Mouse (Mus musculus): ENCODE data around the gene St6gal2. TPM values are rescaled to one million over a fixed set of nuclear protein-coding genes. Genes with fewer than 3 reads are reported as not detected.

The St6gal2 gene
- under 1 TPM; 0.23 to 0.40 TPM for total RNA-seq (2021)
- long read RNA-seq, experiment 1, partial matches to known transcripts = 0 of 2 reads
- long read RNA-seq, experiment 1, other reads (novel, unspliced or antisense) = 1 of 2 reads
- long read RNA-seq, experiment 2, partial matches to known transcripts = 0 of 1 reads
- long read RNA-seq, experiment 2, other reads (novel, unspliced or antisense) = 1 of 1 reads

DNA sequence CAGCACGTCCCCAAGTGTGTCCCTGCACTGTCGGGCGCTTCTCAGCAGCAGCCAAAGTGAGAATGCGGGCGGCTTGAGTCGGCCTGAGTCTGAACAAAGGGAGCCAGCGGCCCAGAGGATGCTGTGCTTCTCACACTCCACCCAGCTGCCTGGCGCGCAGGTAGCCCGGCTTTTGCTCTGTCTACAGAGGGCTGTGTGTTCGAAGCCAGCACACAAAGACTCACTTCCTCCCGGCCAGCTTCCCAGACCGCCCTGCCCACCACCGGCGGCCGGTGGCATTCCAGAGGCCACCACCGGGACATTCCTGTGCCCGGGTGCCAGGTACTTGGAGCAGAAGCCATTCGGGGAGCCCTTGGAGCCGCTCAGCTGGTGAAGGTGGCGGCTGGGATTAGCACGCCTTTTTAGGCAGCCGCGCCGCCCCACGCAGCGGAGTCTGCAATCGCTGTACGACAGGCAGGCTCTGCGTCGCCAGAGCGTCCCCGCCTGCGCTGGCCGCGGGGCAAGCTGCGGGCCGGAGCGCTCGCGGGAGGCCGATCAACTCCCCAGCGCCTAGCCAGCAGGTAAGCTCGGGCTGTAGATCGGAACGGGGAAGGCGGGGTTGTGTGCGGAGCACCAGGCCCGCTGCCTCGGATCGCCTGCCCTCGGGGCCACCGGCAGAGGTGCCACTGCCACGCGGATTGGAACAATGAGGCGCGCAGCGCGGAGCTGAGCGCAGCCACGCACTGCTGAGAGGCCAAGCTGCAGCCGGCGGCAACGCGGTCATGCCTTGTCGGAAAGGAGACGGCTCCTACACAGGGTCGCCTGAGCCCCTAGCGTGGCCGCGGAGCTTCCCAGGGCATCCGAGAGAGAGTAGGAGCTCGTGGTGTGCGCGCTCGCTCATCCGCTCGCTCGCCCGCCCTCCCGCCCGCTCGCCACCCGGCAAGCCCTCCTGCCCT is at the start of gene St6gal2:
Gene St6gal2, plus strand, starts transcription at position 133 of the 935 bp plus-strand sequence.
- peak; percentile 18 to 39 for DNase-seq

DNA sequence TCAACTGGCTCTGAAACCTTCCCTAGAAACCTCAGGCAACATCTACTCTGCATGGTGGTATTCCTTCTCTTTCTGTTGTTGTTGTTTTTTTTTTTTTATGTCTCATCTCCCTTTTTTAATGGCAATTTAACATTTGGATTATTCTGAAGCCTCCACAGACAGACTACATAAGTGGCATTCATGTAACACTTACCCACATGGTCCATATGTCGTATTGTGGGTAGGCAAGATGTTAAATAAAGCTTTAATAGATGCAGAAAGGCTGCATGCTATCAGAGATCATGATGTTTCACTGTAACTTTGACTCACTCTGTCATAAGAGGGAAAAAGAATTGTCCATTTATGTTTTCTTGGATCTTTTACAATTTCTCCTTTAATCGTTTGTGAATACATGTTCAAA is 39.1 kb upstream of the St6gal2 start:
- no peak for DNase-seq

DNA sequence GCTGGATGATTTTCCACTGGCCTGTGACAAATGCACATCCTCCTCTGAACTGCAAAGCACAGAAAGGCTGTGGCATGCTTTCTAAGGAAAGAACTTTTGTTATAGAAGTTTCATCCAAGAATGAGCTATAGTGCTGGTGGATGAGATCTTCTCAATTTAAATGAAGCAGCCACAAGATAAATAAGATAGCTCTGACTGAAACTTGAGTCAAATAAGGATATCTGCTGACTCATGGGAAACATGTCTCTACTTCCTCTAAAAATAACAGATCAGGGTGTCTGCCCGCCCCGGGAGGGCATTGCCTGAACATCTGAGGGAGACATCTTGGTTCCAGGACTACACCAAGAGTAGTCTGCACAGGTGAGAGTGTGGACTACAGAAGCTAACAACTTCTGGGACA is 28.7 kb upstream of the St6gal2 start:
- no peak for DNase-seq

DNA sequence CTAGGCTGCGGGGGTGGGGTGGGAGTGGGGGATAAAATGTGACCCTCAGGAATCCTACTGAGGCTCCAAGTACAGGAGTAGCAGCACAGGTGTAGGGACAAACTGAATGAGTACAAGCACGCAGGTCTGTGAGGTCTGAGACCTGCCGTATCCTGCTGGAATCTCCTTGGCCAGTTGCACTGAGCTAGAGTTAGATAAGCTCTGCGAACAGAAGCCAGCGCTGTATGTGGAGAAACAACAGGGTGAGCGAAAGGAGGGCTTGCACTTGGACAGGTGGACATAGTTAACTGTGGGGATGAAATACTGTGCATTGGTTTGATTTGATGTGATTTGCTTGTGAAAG is 974 bp downstream of the St6gal2 start:
- DNase-seq = no peak

DNA sequence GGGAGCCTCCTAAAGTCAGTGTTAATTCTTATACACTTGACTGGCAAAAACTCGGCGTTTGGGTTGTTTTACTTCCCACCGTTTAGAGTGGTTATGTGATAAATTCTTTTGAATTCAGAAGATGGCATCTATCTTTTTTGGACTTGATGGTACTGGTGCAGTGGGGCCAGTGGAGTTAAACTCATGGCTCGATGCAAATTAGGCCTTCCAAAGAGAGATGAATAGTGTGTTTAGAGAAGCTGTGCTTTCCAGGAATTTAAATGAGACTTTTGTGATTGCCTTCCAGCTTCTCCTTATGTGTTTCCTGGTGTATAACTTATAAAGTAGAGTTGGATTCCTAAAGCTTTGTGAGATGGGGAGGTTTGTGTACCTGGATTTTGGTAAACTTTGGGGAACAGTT is 1.5 kb downstream of the St6gal2 start:
- DNase-seq = no peak

DNA sequence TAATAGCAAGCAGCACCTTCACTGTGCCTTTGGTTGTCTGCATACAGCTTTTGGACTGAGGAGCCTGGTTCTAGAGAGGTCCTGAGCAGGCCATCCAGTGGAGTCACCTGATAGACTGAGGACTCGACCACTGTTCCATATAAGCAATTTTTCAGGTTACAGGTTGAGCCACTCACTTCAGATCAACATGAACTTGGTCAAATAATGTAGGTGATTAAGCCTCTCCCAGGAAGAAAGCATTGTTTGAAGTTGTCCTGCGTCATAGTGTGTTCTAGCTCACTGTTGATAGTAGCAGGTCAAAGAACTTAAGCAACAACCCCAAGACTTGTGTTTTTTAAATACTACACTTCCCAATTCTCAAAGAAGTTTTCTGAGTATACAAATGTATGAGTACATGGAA is 5.8 kb downstream of the St6gal2 start:
- DNase-seq = no peak

DNA sequence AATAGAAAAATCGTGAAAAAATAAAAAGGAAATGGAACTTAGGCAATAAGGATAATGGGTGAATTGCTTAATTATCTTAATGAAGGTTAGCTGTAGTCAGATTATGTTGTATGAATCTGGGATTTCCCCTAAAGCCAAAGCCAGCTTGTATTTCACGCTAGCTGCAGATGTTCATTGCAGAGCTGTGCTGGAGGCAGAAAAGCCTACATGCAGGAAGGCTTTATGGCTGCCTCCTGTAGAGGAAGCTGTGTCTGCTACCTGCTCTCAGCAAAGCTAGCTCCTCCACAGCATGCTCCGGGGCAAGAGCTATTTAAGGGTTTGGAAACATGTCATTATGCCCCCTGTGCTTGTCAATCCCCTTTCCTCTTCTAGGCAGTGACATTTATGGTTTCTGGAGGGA is 9.3 kb downstream of the St6gal2 start:
- DNase-seq = no peak

DNA sequence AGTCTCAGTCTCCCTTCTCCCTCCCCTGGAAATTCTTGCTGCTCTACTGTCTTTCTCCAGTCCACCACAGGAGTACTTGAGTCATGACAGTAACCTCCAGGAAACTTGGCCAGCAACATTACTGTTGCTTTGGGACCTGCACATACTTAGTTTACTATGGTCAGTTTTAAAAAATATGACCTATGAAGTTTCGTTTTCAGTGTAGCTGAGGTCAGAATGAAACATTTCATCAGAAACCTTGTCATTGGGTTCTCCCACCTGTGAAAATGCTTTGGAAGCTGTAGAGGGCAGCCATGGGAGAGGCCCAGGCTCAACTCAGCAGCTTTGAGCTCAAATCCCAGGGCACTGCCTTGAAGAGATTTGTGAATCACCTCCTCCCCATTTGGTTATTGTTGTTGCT is 15.0 kb downstream of the St6gal2 start:
- no peak for DNase-seq

DNA sequence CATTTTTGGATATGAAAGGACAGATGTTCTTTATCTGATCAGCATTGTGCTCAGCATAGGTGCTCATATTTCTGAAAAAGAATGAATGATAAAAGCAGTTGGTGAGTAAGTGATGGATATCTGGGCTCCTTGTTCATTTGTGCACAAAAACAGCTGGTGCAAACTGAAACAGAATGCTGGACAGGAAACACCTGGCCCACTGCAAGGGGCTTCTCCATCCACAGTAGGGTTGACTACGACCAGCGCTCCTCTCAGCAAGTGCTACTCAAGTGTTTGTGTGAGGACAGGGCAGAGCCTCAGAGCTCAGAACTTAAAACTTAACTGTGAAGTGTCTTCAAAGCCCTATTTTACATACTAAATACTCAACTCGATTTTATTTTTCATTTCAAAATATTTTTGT is 22.4 kb downstream of the St6gal2 start:
- DNase-seq = no peak

DNA sequence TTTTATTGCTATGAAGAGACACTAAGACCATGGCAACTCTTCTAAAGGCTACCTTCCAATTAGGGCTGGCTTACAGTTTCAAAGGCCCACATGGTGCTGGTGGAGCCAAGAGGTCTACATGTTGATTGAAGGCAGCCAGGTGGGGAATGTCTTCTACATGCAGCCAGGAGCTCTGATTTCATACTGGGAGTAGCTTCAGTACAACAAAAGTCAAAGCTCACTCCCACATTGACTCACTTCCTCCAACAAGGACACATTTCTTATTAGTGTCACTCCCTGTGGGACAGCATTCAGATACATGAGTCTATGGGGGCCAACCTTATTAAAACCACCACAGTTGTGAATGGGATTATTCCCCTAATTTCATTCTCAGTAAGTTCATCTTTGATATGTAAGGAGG is 23.8 kb downstream of the St6gal2 start:
- DNase-seq = no peak

DNA sequence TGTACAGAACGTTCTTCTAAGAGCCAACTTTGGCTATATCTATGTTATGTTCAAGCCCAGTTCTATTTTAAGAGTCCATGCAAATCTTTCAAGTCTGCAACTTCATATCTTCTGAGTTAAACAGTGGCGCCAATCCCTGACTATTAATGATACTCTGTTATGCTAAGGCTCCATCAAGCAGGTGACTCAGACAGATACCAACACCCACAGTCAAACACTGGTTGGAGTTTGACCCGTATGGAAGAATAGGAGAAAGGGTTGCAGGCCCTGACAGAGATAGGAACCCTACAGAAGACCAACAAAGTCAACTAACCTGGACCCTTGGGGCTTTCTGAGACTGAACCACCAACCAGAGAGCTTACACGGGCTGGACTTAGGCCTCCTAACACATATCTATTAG is 30.8 kb downstream of the St6gal2 start:
- no peak for DNase-seq

DNA sequence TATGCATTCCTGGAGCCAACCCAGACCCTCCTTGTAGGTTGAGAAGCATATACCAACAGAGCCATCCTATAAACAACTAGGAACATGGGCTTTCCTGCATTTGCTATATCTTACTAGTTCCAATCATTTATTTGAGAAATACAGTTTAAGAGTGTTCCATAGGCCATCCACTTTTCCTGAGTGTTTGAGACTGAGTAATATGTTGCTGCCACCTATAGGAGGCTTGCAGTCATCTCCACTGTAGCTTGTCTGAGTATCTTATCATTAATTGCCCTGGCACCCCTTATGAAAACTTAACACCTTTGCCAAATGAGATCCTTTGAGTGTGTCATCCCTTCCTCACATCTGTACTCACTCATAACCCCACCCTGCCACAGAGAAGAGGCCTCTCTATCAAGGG is 32.2 kb downstream of the St6gal2 start:
- DNase-seq = peak in 1 of 2 experiments; percentile 7

DNA sequence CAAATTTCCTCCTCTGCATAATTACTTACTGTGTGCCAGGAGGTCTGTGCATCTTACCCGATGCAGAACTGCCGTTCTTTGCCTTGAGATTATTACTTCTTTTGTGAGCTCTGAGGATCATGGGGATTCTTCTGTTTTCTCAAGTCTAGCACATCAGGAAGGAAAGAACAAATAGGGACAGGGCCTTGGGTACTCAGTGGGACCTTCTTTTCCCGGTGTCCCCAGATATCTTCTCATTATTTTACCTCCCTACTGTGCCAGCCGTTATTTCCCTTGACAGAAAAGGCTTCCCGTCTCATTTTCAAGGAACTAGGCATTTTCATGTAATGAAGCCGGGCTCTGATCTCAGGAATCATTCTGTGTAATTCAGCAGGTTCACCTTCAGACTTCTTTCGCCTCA is 34.2 kb downstream of the St6gal2 start:
- no peak for DNase-seq

DNA sequence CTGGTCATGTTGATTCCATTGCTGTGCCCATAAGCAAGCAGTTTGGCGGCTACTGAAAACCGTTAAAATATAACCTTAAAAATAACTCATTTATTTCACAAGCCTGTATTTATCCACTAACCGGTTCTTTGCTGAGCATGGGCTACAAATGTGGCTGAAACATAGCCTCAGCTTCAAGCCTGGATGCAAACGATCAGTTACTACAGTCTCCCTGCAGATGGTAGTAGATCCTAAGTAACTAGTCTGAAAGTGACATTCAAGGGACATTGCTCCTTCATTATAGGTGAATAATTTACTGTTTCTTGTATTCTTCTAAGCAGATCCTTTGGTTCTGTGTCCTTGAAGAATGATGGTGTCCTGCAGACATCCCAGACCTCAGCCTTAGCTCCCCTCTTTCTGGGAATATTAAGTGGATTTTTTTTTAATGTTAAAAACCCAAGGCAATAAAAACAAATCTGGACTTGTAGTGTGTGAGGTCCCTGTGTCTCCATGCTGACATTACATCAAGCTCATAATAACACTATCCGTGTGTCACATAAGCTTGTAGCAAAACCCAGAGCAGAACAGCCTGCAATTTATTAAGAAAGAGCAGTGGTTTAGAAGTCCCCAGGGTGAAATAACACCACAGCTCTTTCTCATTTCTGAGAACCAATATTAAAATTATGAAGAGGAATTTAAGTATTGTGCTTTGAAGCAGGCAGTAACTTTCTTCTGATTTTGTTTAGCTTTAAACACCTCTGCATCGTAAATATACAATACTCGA is 39.1 kb downstream of the St6gal2 start:
- no peak for DNase-seq

DNA sequence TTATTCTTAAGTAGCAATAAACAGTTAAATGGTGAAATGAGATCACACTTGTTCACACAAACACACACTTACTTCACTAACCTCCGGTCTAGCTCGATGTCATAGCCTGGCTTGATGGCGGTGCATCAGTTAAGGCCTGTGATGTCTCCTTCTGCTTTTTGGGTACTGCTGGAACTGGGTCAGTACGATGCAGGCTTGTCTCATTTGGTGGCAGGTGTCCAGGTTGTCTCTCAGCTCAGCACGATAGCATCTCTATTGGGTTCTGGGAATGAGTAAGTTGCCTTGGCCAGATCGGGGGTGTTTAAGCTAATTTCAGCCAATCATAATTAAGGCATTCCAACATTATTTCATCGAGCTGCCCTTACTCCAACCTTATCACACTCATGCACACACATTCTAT is 86.7 kb downstream of the St6gal2 start:
- no peak for DNase-seq

DNA sequence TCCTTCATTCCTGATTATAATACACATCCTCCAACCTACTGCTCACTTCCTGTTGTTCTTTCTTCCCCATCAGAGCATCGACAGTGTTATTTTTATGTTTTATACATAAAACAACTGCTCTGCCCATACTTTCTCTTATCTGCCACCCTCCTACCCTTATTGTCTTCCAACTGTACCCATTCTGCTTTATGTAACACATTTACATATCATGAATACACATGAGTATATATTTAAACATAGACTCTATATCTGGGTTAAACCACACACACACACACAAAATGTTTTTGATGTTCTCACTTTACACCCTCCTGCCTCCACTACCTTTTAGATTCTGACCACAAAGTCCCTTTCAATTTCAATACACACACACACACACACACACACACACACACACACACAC is 103.3 kb downstream of the St6gal2 start:
- no peak for DNase-seq

DNA sequence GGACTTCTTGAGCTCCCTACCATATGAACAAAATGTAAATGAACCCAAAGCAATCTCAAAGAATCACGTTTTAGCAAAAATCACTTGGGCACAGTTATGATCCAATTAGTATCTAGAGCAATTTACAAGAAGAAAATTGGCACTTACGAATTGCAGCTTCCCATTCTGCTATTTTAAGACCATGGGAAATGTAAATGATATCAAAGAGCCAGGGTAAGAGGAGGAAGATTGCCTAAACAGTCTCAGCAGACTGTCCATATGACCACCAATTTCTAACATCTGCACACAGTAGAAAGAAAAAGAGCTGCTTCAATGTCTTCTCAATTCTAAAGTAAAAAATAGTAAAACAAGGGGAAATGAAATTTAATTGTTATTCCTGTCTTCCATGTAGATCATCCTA is 116.6 kb downstream of the St6gal2 start:
- no peak for DNase-seq

Other genes starting within 250 kb of the St6gal2 start
- gene Vmn2r118, start 179.8 kb downstream of the St6gal2 start, total RNA-seq (2021) = not detected

All from adrenal gland, postnatal 36 days (tissue).